Mouse (Mus musculus): ENCODE data around the gene Gm9837. TPM values are rescaled to one million over a fixed set of nuclear protein-coding genes. Genes with fewer than 3 reads are reported as not detected.

Gm9837 gene
- polyA plus RNA-seq, 1 experiment from 2014 or later, result not detected

- H3K9ac ChIP-seq, result no peak overlapping the region
These were observed 15.4 kb upstream of the Gm9837 start for GRCm38 (mm10) chr11:53485719-53486118.

GRCm38 (mm10) chr11:53483159-53483891, 13.0 kb upstream of the Gm9837 start:
- peak; percentile 74; the same call in 1 of the 2 replicates for ATAC-seq (ENCODE audit: insufficient read depth, low FRiP score, low read depth)
- H3K36me3 ChIP-seq, result no peaks in the 10 kb centered on the region
- H3K9me3 ChIP-seq, result no peaks in the 10 kb centered on the region
- no peak overlapping the region for H3K9ac ChIP-seq
- H3K4me2 ChIP-seq, result no peak overlapping the region
- 51% methylated on average over 9 of the region's 9 CpGs for WGBS
- H3K27ac ChIP-seq, result peak overlapping the region; percentile 52; the same call in 1 of the 2 replicates
- H3K4me1 ChIP-seq, result peaks cover 25% of the 10 kb centered on the region
- peaks cover 39% of the 10 kb centered on the region for H3K27me3 ChIP-seq (replicated peaks)
- H3K4me3 ChIP-seq (replicated peaks), result no peak overlapping the region

More at GRCm38 (mm10) chr11:53485719-53486118, 15.4 kb upstream of the Gm9837 start:
- Histone ChIP-seq H3K4me1 (peaks cover 9% of the 10 kb centered on the region; the same call in 1 of the 2 replicates), H3K36me3 (no peaks in the 10 kb centered on the region), H3K4me2 (no peak overlapping the region), H3K9me3 (no peaks in the 10 kb centered on the region), H3K27me3 (replicated peaks) (peaks cover 19% of the 10 kb centered on the region; the same call in 1 of the 2 replicates), H3K4me3 (replicated peaks) (no peak overlapping the region), H3K27ac (no peak overlapping the region)
- WGBS, result 37% methylated on average over 3 of the region's 3 CpGs
- no peak for ATAC-seq (ENCODE audit: insufficient read depth, low FRiP score, low read depth)

GRCm38 (mm10) chr11:53481088-53481730, 10.9 kb upstream of the Gm9837 start:
- Histone ChIP-seq H3K9ac (no peak overlapping the region), H3K9me3 (no peaks in the 10 kb centered on the region), H3K4me1 (peaks cover 17% of the 10 kb centered on the region), H3K36me3 (no peaks in the 10 kb centered on the region), H3K4me2 (no peak overlapping the region), H3K27ac (no peak overlapping the region), H3K4me3 (replicated peaks) (no peak overlapping the region), H3K27me3 (replicated peaks) (peaks cover 41% of the 10 kb centered on the region)
- ATAC-seq (ENCODE audit: insufficient read depth, low FRiP score, low read depth), result peak; percentile 61; the same call in 1 of the 2 replicates
- 59% methylated on average over 4 of the region's 4 CpGs for WGBS

- no peaks in the 10 kb centered on the region for H3K36me3 ChIP-seq
- H3K9ac ChIP-seq, result 0 out of 2 replicates have a peak within 1 kb of the TSS, but pooled peaks have one; percentile 5
- H3K27me3 ChIP-seq (replicated peaks), result peaks cover 53% of the 10 kb centered on the region
- H3K4me2 ChIP-seq, result peak within 1 kb of the TSS; percentile 91
- no peak within 1 kb of the TSS for H3K27ac ChIP-seq
- 2% methylated on average over 40 of the region's 40 CpGs for WGBS
- peak within 1 kb of the TSS; percentile 46 for H3K4me3 ChIP-seq (replicated peaks)
- ATAC-seq (ENCODE audit: insufficient read depth, low FRiP score, low read depth), result peak; percentile 70
- peaks cover 17% of the 10 kb centered on the region for H3K4me1 ChIP-seq
- H3K9me3 ChIP-seq, result no peaks in the 10 kb centered on the region
These were observed 9.6 kb upstream of the Gm9837 start, which contains the start of the genes Gm9945 and Sowaha for GRCm38 (mm10) chr11:53479783-53480301. Gene Gm9945, plus strand, starts transcription at chr11:53480166. Gene Sowaha, minus strand, starts transcription at chr11:53480274.

- ATAC-seq (ENCODE audit: insufficient read depth, low FRiP score, low read depth), result no peak
- H3K9ac ChIP-seq, result 0 out of 2 replicates have a peak overlapping the region, but pooled peaks have one; percentile 5
- whole genome bisulfite sequencing, result under 1% methylated on average over 62 of the region's 62 CpGs
- H3K4me2 ChIP-seq, result peak overlapping the region; percentile 91
- H3K27ac ChIP-seq, result no peak overlapping the region
- H3K4me3 ChIP-seq (replicated peaks), result peak overlapping the region; percentile 46
- no peaks in the 10 kb centered on the region for H3K36me3 ChIP-seq
- H3K27me3 ChIP-seq (replicated peaks), result peaks cover 57% of the 10 kb centered on the region
- no peaks in the 10 kb centered on the region for H3K9me3 ChIP-seq
- peaks cover 17% of the 10 kb centered on the region for H3K4me1 ChIP-seq
These were observed 9.0 kb upstream of the Gm9837 start for GRCm38 (mm10) chr11:53479171-53479782.

- peak overlapping the region; percentile 91 for H3K4me2 ChIP-seq
- no peak overlapping the region for H3K27ac ChIP-seq
- H3K4me3 ChIP-seq (replicated peaks), result peak overlapping the region; percentile 46
- WGBS, result 6% methylated on average over 79 of the region's 79 CpGs
- ATAC-seq (ENCODE audit: insufficient read depth, low FRiP score, low read depth), result no peak
- no peak overlapping the region for H3K9ac ChIP-seq
- no peaks in the 10 kb centered on the region for H3K36me3 ChIP-seq
- peaks cover 17% of the 10 kb centered on the region for H3K4me1 ChIP-seq
- H3K27me3 ChIP-seq (replicated peaks), result peaks cover 63% of the 10 kb centered on the region
- no peaks in the 10 kb centered on the region for H3K9me3 ChIP-seq
These were observed 8.3 kb upstream of the Gm9837 start for GRCm38 (mm10) chr11:53478383-53479170.

- Histone ChIP-seq H3K9me3 (no peaks in the 10 kb centered on the region), H3K27me3 (replicated peaks) (peaks cover 66% of the 10 kb centered on the region), H3K4me2 (no peak overlapping the region), H3K4me1 (peaks cover 17% of the 10 kb centered on the region), H3K36me3 (no peaks in the 10 kb centered on the region), H3K27ac (no peak overlapping the region), H3K9ac (no peak overlapping the region), H3K4me3 (replicated peaks) (peak overlapping the region; percentile 46)
- no peak for ATAC-seq (ENCODE audit: insufficient read depth, low FRiP score, low read depth)
- 50% methylated on average over 7 of the region's 7 CpGs for WGBS
These were observed 7.6 kb upstream of the Gm9837 start for GRCm38 (mm10) chr11:53477833-53478232.

- Histone ChIP-seq H3K4me1 (peaks cover 17% of the 10 kb centered on the region), H3K4me3 (replicated peaks) (no peak overlapping the region), H3K9me3 (no peaks in the 10 kb centered on the region), H3K27ac (no peak overlapping the region), H3K4me2 (no peak overlapping the region), H3K27me3 (replicated peaks) (peaks cover 75% of the 10 kb centered on the region), H3K36me3 (no peaks in the 10 kb centered on the region), H3K9ac (no peak overlapping the region)
- ATAC-seq (ENCODE audit: insufficient read depth, low FRiP score, low read depth), result no peak
- 30% methylated on average over 8 of the region's 8 CpGs for WGBS
These were observed 5.3 kb upstream of the Gm9837 start for GRCm38 (mm10) chr11:53475620-53476019.

- WGBS, result 73% methylated on average over 3 of the region's 3 CpGs
- Histone ChIP-seq H3K27ac (no peak overlapping the region), H3K4me1 (peaks cover 5% of the 10 kb centered on the region; the same call in 1 of the 2 replicates), H3K9ac (no peak overlapping the region), H3K27me3 (replicated peaks) (peaks cover 53% of the 10 kb centered on the region), H3K4me3 (replicated peaks) (no peak overlapping the region), H3K36me3 (no peaks in the 10 kb centered on the region), H3K9me3 (no peaks in the 10 kb centered on the region), H3K4me2 (no peak overlapping the region)
- no peak for ATAC-seq (ENCODE audit: insufficient read depth, low FRiP score, low read depth)
These were observed 2.4 kb upstream of the Gm9837 start for GRCm38 (mm10) chr11:53472709-53473108.

- H3K9ac ChIP-seq, result no peak overlapping the region
- 41% methylated on average over 16 of the region's 16 CpGs for WGBS
These were observed 848 bp downstream of the Gm9837 start for GRCm38 (mm10) chr11:53469294-53469967.

More at GRCm38 (mm10) chr11:53469294-53469967, 848 bp downstream of the Gm9837 start:
- Histone ChIP-seq H3K4me2 (peak overlapping the region; percentile 49; the same call in 1 of the 2 replicates), H3K4me1 (peaks cover 9% of the 10 kb centered on the region; the same call in 1 of the 2 replicates), H3K9me3 (no peaks in the 10 kb centered on the region), H3K27me3 (replicated peaks) (peaks cover 53% of the 10 kb centered on the region), H3K27ac (no peak overlapping the region), H3K4me3 (replicated peaks) (0 out of 2 replicates have a peak overlapping the region, but pooled peaks have one; percentile 6), H3K36me3 (no peaks in the 10 kb centered on the region)
- ATAC-seq (ENCODE audit: insufficient read depth, low FRiP score, low read depth), result no peak
